Mouse (Mus musculus) stomach, postnatal 0 days (tissue): Measurements from ENCODE around the gene Nf1. TPM values are rescaled to one million over a fixed set of nuclear protein-coding genes. Genes with fewer than 3 reads are reported as not detected.

Source experiments
- ATAC-seq: fragments of 200-750 bp; cut with Nextera tagmentation; 2 replicates; pipeline ENCODE4 v1.8.0; 2017; ENCODE audit not compliant: low FRiP score, low TSS enrichment
- DNase-seq: peaks from one replicate; pipeline ENCODE4 v3.0.0-alpha.2; 2016; ENCODE audit warnings: low spot score
- H3K27ac ChIP-seq: fragments of 300-500 bp; sonication (generic); replicated peaks from 2 replicates; pipeline ENCODE4 v1.5.1; 2014; ENCODE audit warnings: mild to moderate bottlenecking, control low read depth
- H3K27me3 ChIP-seq: fragments of 300-500 bp; sonication (generic); 2 replicates; pipeline ENCODE4 v1.6.1; 2014; ENCODE audit warnings: low read length; ENCODE audit not compliant: control insufficient read depth, insufficient read depth
- H3K36me3 ChIP-seq: fragments of 300-500 bp; sonication (generic); 2 replicates; pipeline ENCODE4 v1.6.1; 2014; ENCODE audit warnings: low read length, mixed read lengths; ENCODE audit not compliant: control insufficient read depth, insufficient read depth
- H3K4me1 ChIP-seq: fragments of 300-500 bp; sonication (generic); replicated peaks from 2 replicates; pipeline ENCODE4 v1.6.1; 2014; ENCODE audit warnings: antibody characterized with exemption; ENCODE audit not compliant: control insufficient read depth, insufficient read depth
- H3K4me2 ChIP-seq: fragments of 300-500 bp; sonication (generic); replicated peaks from 2 replicates; pipeline ENCODE4 v1.6.1; 2014; ENCODE audit warnings: low read depth, mild to moderate bottlenecking, control low read depth, moderate library complexity
- H3K4me3 ChIP-seq: fragments of 300-500 bp; sonication (generic); 2 replicates; pipeline ENCODE4 v1.5.1; 2014; ENCODE audit warnings: low read depth, low read length, control low read depth
- H3K9ac ChIP-seq: fragments of 300-500 bp; sonication (generic); 2 replicates; pipeline ENCODE4 v1.6.1; 2014; ENCODE audit warnings: mild to moderate bottlenecking, low read length, control low read depth, mixed read lengths
- H3K9me3 ChIP-seq: fragments of 300-500 bp; sonication (generic); 2 replicates; pipeline ENCODE4 v1.6.1; 2016; ENCODE audit warnings: low read length; ENCODE audit not compliant: control insufficient read depth
- CTCF ChIP-seq: IDR thresholded peaks from 2 replicates; pipeline ENCODE4 v1.5.1; 2016; ENCODE audit warnings: antibody characterized with exemption, low read depth, mild to moderate bottlenecking, moderate library complexity
- EP300 ChIP-seq: optimal IDR thresholded peaks from 2 replicates; pipeline ENCODE3; 2016; ENCODE audit warnings: antibody characterized with exemption
- WGBS: fragments of 180-500 bp; shearing (Covaris S2); extraction: QIAGEN DNeasy Blood & Tissue Kit; methylation state at CpG from one replicate; pipeline ENCODE4 v1.1.7; 2014; 5-methylcytosine and 5-hydroxymethylcytosine counted together
- polyA plus RNA-seq: library from polyadenylated mRNA; unstranded; fragments of >200 nt; fragmentation: Nextera tagmentation; extraction: Ambion mirVana; gene quantifications from 2 replicates; pipeline ENCODE4 v1.2.1, GENCODE M21; 2015

Gene Nf1
- polyA plus RNA-seq, 1 experiment from 2014 or later, result 3.2 TPM

GRCm38 (mm10) chr11:79457928-79458327, 118.4 kb downstream of the Nf1 start:
- Histone ChIP-seq H3K27me3 (no peaks in the 10 kb centered on the region), H3K36me3 (0 out of 2 replicates have a peak, but pooled peaks cover 3% of the 10 kb centered on the region), H3K9me3 (no peaks in the 10 kb centered on the region), H3K27ac (no peak overlapping the region), H3K4me3 (no peak overlapping the region), H3K4me1 (no peaks in the 10 kb centered on the region), H3K4me2 (no peak overlapping the region), H3K9ac (no peak overlapping the region)
- ATAC-seq, result no peak
- 65% methylated on average over 3 of the region's 3 CpGs for WGBS
- no peak for DNase-seq
- TF ChIP-seq EP300 (no peak), CTCF (no peak)

GRCm38 (mm10) chr11:79459846-79460245, 120.4 kb downstream of the Nf1 start:
- WGBS, result 75% methylated on average over 4 of the region's 4 CpGs
- H3K9ac ChIP-seq, result no peak overlapping the region
- TF ChIP-seq EP300 (no peak), CTCF (no peak)
- ATAC-seq (no peak), DNase-seq (no peak)
- no peaks in the 10 kb centered on the region for H3K27me3 ChIP-seq
- H3K4me3 ChIP-seq, result no peak overlapping the region
- H3K9me3 ChIP-seq, result no peaks in the 10 kb centered on the region
- no peak overlapping the region for H3K4me2 ChIP-seq
- no peaks in the 10 kb centered on the region for H3K4me1 ChIP-seq
- H3K36me3 ChIP-seq, result no peaks in the 10 kb centered on the region
- no peak overlapping the region for H3K27ac ChIP-seq

- TF ChIP-seq EP300 (no peak), CTCF (no peak)
- Histone ChIP-seq H3K27ac (no peak overlapping the region), H3K4me3 (no peak overlapping the region), H3K9me3 (no peaks in the 10 kb centered on the region), H3K36me3 (no peaks in the 10 kb centered on the region), H3K9ac (no peak overlapping the region), H3K27me3 (no peaks in the 10 kb centered on the region), H3K4me2 (no peak overlapping the region), H3K4me1 (no peaks in the 10 kb centered on the region)
- ATAC-seq (no peak), DNase-seq (no peak)
- WGBS, result 92% methylated on average over 3 of the region's 3 CpGs
Observed at GRCm38 (mm10) chr11:79460756-79461450, 121.4 kb downstream of the Nf1 start.

- H3K36me3 ChIP-seq, result peaks cover 9% of the 10 kb centered on the region; the same call in 1 of the 2 replicates
- ATAC-seq (no peak), DNase-seq (no peak)
- no peak overlapping the region for H3K27ac ChIP-seq
- H3K4me1 ChIP-seq, result no peaks in the 10 kb centered on the region
- no peak overlapping the region for H3K4me2 ChIP-seq
- 68% methylated on average over 1 of the region's 1 CpGs for WGBS
- TF ChIP-seq EP300 (no peak), CTCF (no peak)
- H3K4me3 ChIP-seq, result no peak overlapping the region
- no peaks in the 10 kb centered on the region for H3K9me3 ChIP-seq
- no peaks in the 10 kb centered on the region for H3K27me3 ChIP-seq
- no peak overlapping the region for H3K9ac ChIP-seq
Observed at GRCm38 (mm10) chr11:79468097-79468496, 128.6 kb downstream of the Nf1 start.

- WGBS, result 45% methylated on average over 6 of the region's 6 CpGs
- no peak overlapping the region for H3K9ac ChIP-seq
- no peaks in the 10 kb centered on the region for H3K36me3 ChIP-seq
- ATAC-seq (0 out of 2 replicates have a peak, but pooled peaks have one; percentile 53), DNase-seq (peak; percentile 39)
- H3K27me3 ChIP-seq, result no peaks in the 10 kb centered on the region
- H3K9me3 ChIP-seq, result no peaks in the 10 kb centered on the region
- no peak overlapping the region for H3K4me3 ChIP-seq
- H3K27ac ChIP-seq, result no peak overlapping the region; the same call in 1 of the 2 replicates
- TF ChIP-seq CTCF, result no peak
- TF ChIP-seq EP300, result no peak
- H3K4me1 ChIP-seq, result no peaks in the 10 kb centered on the region
- no peak overlapping the region for H3K4me2 ChIP-seq
Observed at GRCm38 (mm10) chr11:79483392-79483791, 143.9 kb downstream of the Nf1 start.

- ATAC-seq, result peak; percentile 92
- H3K27me3 ChIP-seq, result no peaks in the 10 kb centered on the region
- no peaks in the 10 kb centered on the region for H3K9me3 ChIP-seq
- peak; percentile 51 for DNase-seq
- H3K4me1 ChIP-seq, result no peaks in the 10 kb centered on the region
- no peak for TF ChIP-seq CTCF
- no peak for TF ChIP-seq EP300
- 50% methylated on average over 7 of the region's 7 CpGs for WGBS
- no peak overlapping the region for H3K4me3 ChIP-seq
- H3K36me3 ChIP-seq, result no peaks in the 10 kb centered on the region
- H3K9ac ChIP-seq, result no peak overlapping the region
- H3K27ac ChIP-seq, result peak overlapping the region; percentile 71
- H3K4me2 ChIP-seq, result no peak overlapping the region
Observed at GRCm38 (mm10) chr11:79483876-79484528, 144.5 kb downstream of the Nf1 start.
